Mouse (Mus musculus) heart, embryonic 11.5 days (tissue): Measurements from ENCODE around the gene Dnali1. TPM values are rescaled to one million over a fixed set of nuclear protein-coding genes. Genes with fewer than 3 reads are reported as not detected.

Source experiments
- ATAC-seq: fragments of 200-750 bp; cut with Nextera tagmentation; replicated peaks from 2 replicates; pipeline ENCODE4 v1.8.0; 2017; ENCODE audit warnings: moderate library complexity; ENCODE audit not compliant: insufficient number of reproducible peaks, low FRiP score, low TSS enrichment
- H3K27ac ChIP-seq: fragments of 300-500 bp; sonication (generic); 2 replicates; pipeline ENCODE4 v1.5.1; 2014; ENCODE audit warnings: mild to moderate bottlenecking, low read depth, low read length
- H3K27me3 ChIP-seq: fragments of 300-500 bp; sonication (generic); 2 replicates; pipeline ENCODE4 v1.6.1; 2014; ENCODE audit warnings: mild to moderate bottlenecking, low read length, mixed read lengths; ENCODE audit not compliant: control insufficient read depth, insufficient read depth
- H3K36me3 ChIP-seq: fragments of 300-500 bp; sonication (generic); 2 replicates; pipeline ENCODE4 v1.6.1; 2014; ENCODE audit warnings: mild to moderate bottlenecking, low read length, moderate library complexity, mixed read lengths; ENCODE audit not compliant: control insufficient read depth, insufficient read depth
- H3K4me1 ChIP-seq: fragments of 300-500 bp; sonication (generic); 2 replicates; pipeline ENCODE4 v1.6.1; 2014; ENCODE audit warnings: low read length; ENCODE audit not compliant: control insufficient read depth, insufficient read depth
- H3K4me2 ChIP-seq: fragments of 300-500 bp; sonication (generic); 2 replicates; pipeline ENCODE4 v1.6.1; 2014; ENCODE audit warnings: mild to moderate bottlenecking, moderate library complexity
- H3K4me3 ChIP-seq: fragments of 300-500 bp; sonication (generic); 2 replicates; pipeline ENCODE4 v1.5.1; 2014; ENCODE audit warnings: low read depth, low read length
- H3K9ac ChIP-seq: fragments of 300-500 bp; sonication (generic); 2 replicates; pipeline ENCODE4 v1.6.1; 2014; ENCODE audit warnings: mild to moderate bottlenecking, low read depth, low read length, moderate library complexity
- H3K9me3 ChIP-seq: fragments of 300-500 bp; sonication (generic); replicated peaks from 2 replicates; pipeline ENCODE4 v1.6.1; 2016; ENCODE audit warnings: low read length; ENCODE audit not compliant: control insufficient read depth
- WGBS: fragments of 180-500 bp; shearing (Covaris S2); extraction: QIAGEN DNeasy Blood & Tissue Kit; methylation state at CpG from one replicate; pipeline ENCODE4 v1.1.7; 2014; ENCODE audit not compliant: insufficient replicate concordance; 5-methylcytosine and 5-hydroxymethylcytosine counted together
- polyA plus RNA-seq: library from polyadenylated mRNA; unstranded; fragments of >200 nt; fragmentation: Nextera tagmentation; extraction: Ambion mirVana; gene quantifications from 2 replicates; pipeline ENCODE4 v1.2.1, GENCODE M21; 2014

The Dnali1 gene
- polyA plus RNA-seq, 1 experiment from 2014 or later, result 0.14 TPM

DNA sequence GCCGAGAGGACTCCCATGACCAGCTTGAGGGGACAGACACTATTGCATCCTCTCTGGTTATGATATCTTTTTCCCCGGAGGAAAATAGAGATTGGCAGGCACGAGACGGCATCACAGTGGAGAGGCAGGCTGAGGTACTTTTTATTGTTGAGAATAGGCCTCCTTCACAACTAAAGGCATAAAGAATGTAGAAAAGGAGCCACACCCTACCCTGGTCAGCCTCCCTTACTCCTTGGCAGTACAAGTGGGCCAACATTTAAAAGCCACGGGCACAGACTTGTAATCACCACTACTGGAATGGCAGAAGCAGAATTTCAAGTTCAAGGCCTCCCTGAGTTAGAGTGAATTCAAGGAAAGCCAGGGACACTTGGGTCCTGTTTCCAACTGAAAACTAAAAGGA, 7.5 kb downstream of the Dnali1 start:
- no peak for ATAC-seq
- no peaks in the 10 kb centered on the region for H3K9me3 ChIP-seq
- no peak overlapping the region for H3K9ac ChIP-seq
- H3K36me3 ChIP-seq, result peaks cover 12% of the 10 kb centered on the region
- no peak overlapping the region for H3K27ac ChIP-seq
- no peak overlapping the region for H3K4me3 ChIP-seq
- peaks cover 14% of the 10 kb centered on the region for H3K4me1 ChIP-seq
- no peak overlapping the region for H3K4me2 ChIP-seq
- WGBS, result 31% methylated on average over 5 of the region's 5 CpGs
- H3K27me3 ChIP-seq, result no peaks in the 10 kb centered on the region

DNA sequence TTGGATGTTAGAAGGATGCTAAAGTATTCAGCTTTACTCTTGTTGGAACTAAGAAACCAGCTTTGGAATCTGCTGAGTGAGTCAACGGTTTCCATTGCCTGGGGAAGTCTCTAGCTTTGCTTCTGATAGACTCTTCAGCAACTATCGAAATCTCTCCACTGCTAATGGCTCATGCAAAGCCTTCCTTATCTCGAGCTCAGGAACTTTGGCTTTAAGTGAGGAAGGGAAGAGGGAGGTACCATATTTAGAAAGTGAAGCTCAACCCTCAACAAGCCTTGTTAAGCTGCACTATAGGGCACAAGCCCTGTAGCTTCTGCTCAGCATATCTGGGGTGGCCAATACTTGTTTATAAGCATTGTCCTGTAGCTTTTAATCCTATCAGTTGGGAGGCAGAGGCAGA, 8.2 kb downstream of the Dnali1 start:
- H3K4me2 ChIP-seq, result peak overlapping the region; percentile 9
- H3K4me3 ChIP-seq, result no peak overlapping the region
- H3K27me3 ChIP-seq, result no peaks in the 10 kb centered on the region
- peak overlapping the region; percentile 62; the same call in 1 of the 2 replicates for H3K27ac ChIP-seq
- H3K36me3 ChIP-seq, result peaks cover 15% of the 10 kb centered on the region
- 5% methylated on average over 3 of the region's 3 CpGs for WGBS
- peaks cover 14% of the 10 kb centered on the region for H3K4me1 ChIP-seq
- ATAC-seq, result peak; percentile 52; the same call in 1 of the 2 replicates
- no peak overlapping the region for H3K9ac ChIP-seq
- no peaks in the 10 kb centered on the region for H3K9me3 ChIP-seq

DNA sequence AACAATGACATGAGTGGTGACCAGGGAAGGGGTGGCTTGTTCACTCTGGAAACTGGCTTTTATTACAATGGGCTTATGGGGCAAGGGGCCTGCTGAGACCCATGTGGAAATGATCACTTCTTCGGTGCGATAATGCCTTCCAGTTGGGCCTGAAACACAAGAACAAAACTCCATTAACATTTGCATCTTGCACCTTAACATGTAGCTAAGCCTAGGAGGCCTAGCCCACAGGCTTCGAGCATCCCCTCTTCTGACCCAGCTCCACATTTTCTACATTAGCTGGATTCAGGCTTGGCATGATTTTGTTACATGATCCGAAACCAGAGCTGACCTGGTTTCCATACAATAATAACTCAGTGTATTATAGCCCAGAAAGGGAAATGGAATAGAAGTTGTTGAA, 9.0 kb downstream of the Dnali1 start:
- H3K4me1 ChIP-seq, result peaks cover 14% of the 10 kb centered on the region
- no peak overlapping the region for H3K4me3 ChIP-seq
- WGBS, result 89% methylated on average over 4 of the region's 4 CpGs
- H3K9me3 ChIP-seq, result no peaks in the 10 kb centered on the region
- no peak overlapping the region for H3K27ac ChIP-seq
- no peak overlapping the region for H3K9ac ChIP-seq
- no peak for ATAC-seq
- H3K27me3 ChIP-seq, result no peaks in the 10 kb centered on the region
- H3K4me2 ChIP-seq, result no peak overlapping the region
- H3K36me3 ChIP-seq, result peaks cover 15% of the 10 kb centered on the region

DNA sequence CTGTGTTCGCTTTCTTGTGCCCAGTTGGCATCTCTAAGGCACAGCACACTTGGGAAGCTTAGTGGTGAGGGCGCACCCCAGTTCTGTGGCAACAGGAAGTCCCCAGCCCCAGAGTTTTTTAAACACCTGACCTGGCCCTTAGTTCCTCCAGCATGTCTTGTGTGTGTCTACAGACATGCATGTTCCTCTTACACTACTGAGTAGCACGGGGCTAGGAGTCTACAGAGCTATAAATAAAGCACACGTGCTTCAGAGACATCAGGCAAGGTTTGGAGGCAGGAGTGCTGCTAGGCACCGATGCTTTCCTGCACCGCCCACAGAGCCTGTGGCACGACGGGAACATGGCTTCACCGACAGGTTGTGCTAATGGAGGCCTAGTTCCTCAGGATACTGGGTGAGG, 10.1 kb downstream of the Dnali1 start:
- no peak for ATAC-seq
- no peak overlapping the region for H3K9ac ChIP-seq
- 73% methylated on average over 9 of the region's 9 CpGs for WGBS
- H3K9me3 ChIP-seq, result no peaks in the 10 kb centered on the region
- no peak overlapping the region for H3K4me2 ChIP-seq
- no peaks in the 10 kb centered on the region for H3K27me3 ChIP-seq
- no peak overlapping the region for H3K4me3 ChIP-seq
- H3K4me1 ChIP-seq, result peaks cover 14% of the 10 kb centered on the region
- H3K36me3 ChIP-seq, result peaks cover 15% of the 10 kb centered on the region
- H3K27ac ChIP-seq, result no peak overlapping the region

DNA sequence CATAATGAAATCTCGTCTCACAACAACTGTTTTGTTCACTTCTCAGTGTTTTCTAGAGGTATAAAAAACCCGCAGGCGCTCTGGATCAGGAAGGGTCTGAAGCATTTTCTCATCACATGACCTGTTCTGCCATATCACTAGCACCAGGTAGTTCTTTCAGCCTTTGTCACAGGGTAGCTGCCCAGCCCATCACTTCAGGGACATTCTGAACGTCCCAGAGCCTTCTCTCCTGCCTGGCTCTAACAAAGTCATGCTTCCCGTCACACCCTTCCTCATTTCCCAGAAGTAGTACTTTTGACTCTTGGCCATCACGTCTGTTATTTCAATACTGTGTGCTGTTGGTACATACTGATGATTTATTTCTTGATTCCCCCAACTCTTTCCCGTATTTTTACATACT, 21.0 kb downstream of the Dnali1 start:
- Histone ChIP-seq H3K27ac (no peak overlapping the region), H3K4me2 (no peak overlapping the region), H3K36me3 (peaks cover 38% of the 10 kb centered on the region), H3K4me3 (no peak overlapping the region), H3K9ac (no peak overlapping the region), H3K4me1 (no peaks in the 10 kb centered on the region), H3K9me3 (no peaks in the 10 kb centered on the region), H3K27me3 (no peaks in the 10 kb centered on the region)
- 83% methylated on average over 7 of the region's 7 CpGs for WGBS
- no peak for ATAC-seq

DNA sequence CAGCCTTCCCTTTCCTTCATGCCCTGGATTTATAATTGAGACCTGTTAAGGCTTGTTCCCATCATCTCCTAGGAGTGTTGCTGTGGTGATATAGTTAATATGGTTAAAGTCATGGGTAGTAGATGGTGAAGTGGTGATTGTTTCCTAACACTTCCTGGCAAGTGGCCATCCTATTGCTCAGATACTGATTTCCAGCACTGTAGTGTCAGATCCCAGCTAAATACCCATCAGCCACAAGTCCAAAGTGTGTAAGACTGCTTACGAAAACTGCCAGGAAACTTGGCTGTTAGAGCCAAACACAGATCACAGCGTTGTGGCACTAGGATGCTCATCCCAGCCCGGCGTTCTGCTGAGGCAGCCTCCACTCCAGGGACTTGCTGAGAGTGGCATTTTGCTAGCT, 31.2 kb downstream of the Dnali1 start:
- H3K9ac ChIP-seq, result no peak overlapping the region
- peaks cover 12% of the 10 kb centered on the region for H3K36me3 ChIP-seq
- no peak overlapping the region for H3K4me2 ChIP-seq
- no peak overlapping the region for H3K4me3 ChIP-seq
- H3K4me1 ChIP-seq, result peaks cover 4% of the 10 kb centered on the region; the same call in 1 of the 2 replicates
- no peak overlapping the region for H3K27ac ChIP-seq
- no peak for ATAC-seq
- no peaks in the 10 kb centered on the region for H3K27me3 ChIP-seq
- H3K9me3 ChIP-seq, result no peaks in the 10 kb centered on the region
- 95% methylated on average over 4 of the region's 4 CpGs for WGBS

DNA sequence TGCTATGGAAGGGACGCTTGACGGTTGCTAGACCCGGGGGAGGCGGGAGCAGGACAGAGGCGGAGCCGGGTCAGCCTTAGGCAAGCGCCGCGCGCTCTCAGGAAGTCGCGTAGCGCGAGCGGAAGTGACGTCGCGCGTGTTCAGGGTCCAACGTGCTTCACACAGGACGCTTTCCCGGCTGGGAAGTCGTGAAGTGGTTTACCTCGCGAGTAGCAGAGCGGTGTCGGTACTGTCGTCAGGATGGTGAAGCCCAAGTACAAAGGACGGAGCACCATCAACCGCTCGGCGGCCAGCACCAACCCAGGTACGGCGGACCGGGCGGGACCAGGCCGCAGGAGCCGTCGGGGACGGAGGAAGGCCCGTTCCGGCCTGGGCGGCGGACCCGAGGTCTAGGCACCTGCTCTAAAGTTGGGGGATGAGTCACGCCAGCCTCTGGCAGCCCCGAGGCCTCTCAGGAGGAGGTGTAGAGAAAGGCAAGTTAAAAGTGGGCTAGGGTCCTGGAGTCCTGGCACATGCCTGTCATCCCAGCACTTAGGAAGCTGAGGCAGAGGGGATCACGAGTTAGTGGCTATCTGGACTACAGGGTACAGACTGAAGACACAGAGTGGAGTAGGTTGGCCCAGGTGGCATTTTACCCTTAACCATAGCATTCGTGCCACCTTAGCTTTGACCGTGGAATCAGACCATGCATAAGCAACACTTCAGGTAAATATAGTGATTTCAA, 35.5 kb downstream of the Dnali1 start:
- peak overlapping the region; percentile 64 for H3K4me2 ChIP-seq
- H3K9me3 ChIP-seq, result no peaks in the 10 kb centered on the region
- H3K27me3 ChIP-seq, result no peaks in the 10 kb centered on the region
- peak overlapping the region; percentile 90 for H3K4me3 ChIP-seq
- peak; percentile 98 for ATAC-seq
- WGBS, result under 1% methylated on average over 50 of the region's 50 CpGs
- peaks cover 2% of the 10 kb centered on the region for H3K36me3 ChIP-seq
- H3K4me1 ChIP-seq, result peaks cover 4% of the 10 kb centered on the region; the same call in 1 of the 2 replicates
- H3K9ac ChIP-seq, result peak overlapping the region; percentile 92
- peak overlapping the region; percentile 38; the same call in 1 of the 2 replicates for H3K27ac ChIP-seq

DNA sequence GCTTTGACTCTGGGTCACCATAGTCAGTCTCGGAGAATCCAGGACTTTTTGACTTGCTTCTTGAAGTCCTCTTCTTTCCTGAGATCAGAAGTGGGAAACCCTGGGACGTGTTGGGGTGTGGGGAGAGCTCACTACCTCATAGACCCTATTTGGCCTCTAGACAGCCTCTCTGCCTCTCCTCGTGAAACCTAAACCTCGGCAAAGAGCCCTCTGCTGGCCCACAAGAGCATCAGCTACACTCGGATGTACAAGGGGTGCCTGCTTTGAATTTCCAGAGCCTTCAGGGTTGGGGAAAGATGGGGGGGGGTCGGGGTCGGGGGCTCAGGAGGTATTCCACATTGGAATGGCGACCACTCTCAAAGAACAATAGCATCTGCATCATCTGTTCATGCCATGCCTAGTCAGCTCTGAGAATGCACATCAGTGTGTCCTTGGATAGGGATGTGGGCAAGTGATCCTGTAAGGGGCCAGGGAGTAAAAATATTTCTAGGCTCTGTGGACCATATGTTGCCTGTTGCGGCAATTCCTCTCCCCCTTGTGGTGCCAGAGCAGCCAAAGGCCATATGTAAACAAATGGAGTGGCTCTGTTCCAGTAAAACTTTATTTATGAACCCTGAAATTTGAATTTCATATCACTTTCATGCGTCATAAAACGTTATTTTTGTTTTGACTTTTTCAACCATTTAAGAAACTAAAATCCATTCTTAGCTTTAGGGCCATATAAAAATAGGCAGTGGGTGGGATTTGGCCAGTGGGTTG, 44.5 kb downstream of the Dnali1 start:
- Histone ChIP-seq H3K27me3 (peaks cover 5% of the 10 kb centered on the region; the same call in 1 of the 2 replicates), H3K4me1 (no peaks in the 10 kb centered on the region), H3K36me3 (no peaks in the 10 kb centered on the region), H3K9ac (no peak overlapping the region), H3K27ac (no peak overlapping the region), H3K9me3 (no peaks in the 10 kb centered on the region), H3K4me2 (no peak overlapping the region), H3K4me3 (no peak overlapping the region)
- 27% methylated on average over 11 of the region's 11 CpGs for WGBS
- ATAC-seq, result no peak
